Comparison of ENCODE assay signal across 22 mouse cellular contexts in the genomic region with DNA sequence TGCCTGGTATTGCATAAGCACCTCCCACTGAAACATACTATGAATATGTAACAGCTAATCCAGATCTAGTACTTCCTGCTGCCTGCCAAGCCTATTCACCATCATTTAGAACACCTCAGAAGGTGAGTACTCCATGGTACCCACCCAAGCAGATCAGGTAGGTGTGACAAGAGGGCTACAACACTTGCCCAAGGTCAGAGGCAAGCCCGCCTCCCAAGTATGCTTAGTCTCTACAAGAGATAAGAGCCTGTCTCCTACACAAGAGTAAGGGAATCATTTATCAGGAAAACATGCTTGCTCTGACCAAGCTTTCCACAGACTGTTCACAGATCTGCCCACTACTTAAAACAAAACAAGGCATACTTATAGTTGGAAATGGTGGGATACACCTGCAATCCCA. TPM values are rescaled to one million over a fixed set of nuclear protein-coding genes. Genes with fewer than 3 reads are reported as not detected.
DNase-seq lines count a peak whose midpoint lies in the region; ATAC-seq and TF ChIP-seq lines count a peak whose summit lies in the region.
"Had no signal": no experiment of that assay in that cellular context is flagged by ENCODE, and none has a peak within 500 bp of the region (broad histone marks: within the 10 kb centered on the region; RNA-seq: fewer than 3 reads in every experiment).

No protein-coding gene starts in this region.

- no peak overlapping the region for H3K9ac ChIP-seq in lung, postnatal 0 days (replicated peaks; ENCODE audit: low read depth)
- H3K9ac ChIP-seq in liver, embryonic 16.5 days (ENCODE audit: low read depth, low read length): peak overlapping the region; percentile 39
- H3K9ac ChIP-seq: embryonic facial prominence, embryonic 15.5 days; forebrain, postnatal 0 days; hindbrain, embryonic 14.5 days; kidney, embryonic 15.5 days; neural tube, embryonic 12.5 days had no signal

- TF ChIP-seq EP300 in lung, postnatal 0 days (IDR thresholded peaks at IDR 0.05): no peak

- no peaks in the 10 kb centered on the region for H3K36me3 ChIP-seq in lung, postnatal 0 days (ENCODE audit: insufficient read depth, low read length)
- H3K36me3 ChIP-seq in liver, embryonic 16.5 days (ENCODE audit: control insufficient read depth, insufficient read depth): no peaks in the 10 kb centered on the region; the same call in 1 of the 2 replicates
- H3K36me3 ChIP-seq: embryonic facial prominence, embryonic 15.5 days; kidney, embryonic 15.5 days; neural tube, embryonic 12.5 days had no signal

- H3K27me3 ChIP-seq in lung, postnatal 0 days (replicated peaks; ENCODE audit: insufficient read depth, low read length): no peaks in the 10 kb centered on the region
- H3K27me3 ChIP-seq in liver, embryonic 16.5 days (ENCODE audit: control insufficient read depth, insufficient read depth, low read depth, low read length): no peaks in the 10 kb centered on the region
- H3K27me3 ChIP-seq: embryonic facial prominence, embryonic 15.5 days; kidney, embryonic 15.5 days; megakaryocyte, embryonic 14.5 days; neural tube, embryonic 12.5 days had no signal

- no peak overlapping the region for H3K27ac ChIP-seq in lung, postnatal 0 days (ENCODE audit: low read length)
- H3K27ac ChIP-seq in liver, embryonic 16.5 days (ENCODE audit: low read length): peak overlapping the region; percentile 86
- H3K27ac ChIP-seq: embryonic facial prominence, embryonic 15.5 days; hindbrain, embryonic 14.5 days; kidney, embryonic 15.5 days; neural tube, embryonic 12.5 days had no signal

- TF ChIP-seq CTCF in lung, postnatal 0 days (IDR thresholded peaks at IDR 0.05): no peak

- H3K4me3 ChIP-seq in lung, postnatal 0 days (ENCODE audit: low read depth, low read length): no peak overlapping the region
- H3K4me3 ChIP-seq in liver, embryonic 16.5 days (ENCODE audit: low read depth, low read length): 0 out of 2 replicates have a peak overlapping the region, but pooled peaks have one; percentile 8
- H3K4me3 ChIP-seq: embryonic facial prominence, embryonic 15.5 days; kidney, embryonic 15.5 days; neural tube, embryonic 12.5 days had no signal

- no peak overlapping the region for H3K4me2 ChIP-seq in lung, postnatal 0 days (replicated peaks; ENCODE audit: low read depth, low read length)
- H3K4me2 ChIP-seq in liver, embryonic 16.5 days (ENCODE audit: low read depth, low read length): peak overlapping the region; percentile 56
- H3K4me2 ChIP-seq: embryonic facial prominence, embryonic 15.5 days; hindbrain, embryonic 14.5 days; kidney, embryonic 15.5 days; neural tube, embryonic 12.5 days had no signal

- no peaks in the 10 kb centered on the region for H3K9me3 ChIP-seq in lung, postnatal 0 days (ENCODE audit: low read length)
- H3K9me3 ChIP-seq in liver, embryonic 16.5 days (replicated peaks; ENCODE audit: control insufficient read depth, low read length): no peaks in the 10 kb centered on the region
- H3K9me3 ChIP-seq: embryonic facial prominence, embryonic 15.5 days; kidney, embryonic 15.5 days; megakaryocyte, embryonic 14.5 days; neural tube, embryonic 12.5 days had no signal

- ATAC-seq in lung, postnatal 0 days: no peak
- ATAC-seq in liver, embryonic 16.5 days (ENCODE audit: low read depth): peak; percentile 8
- ATAC-seq in megakaryocyte, adult 5-6 weeks (ENCODE audit: poor library complexity, severe bottlenecking): no peak
- ATAC-seq: forebrain, postnatal 0 days had no signal

- peak; percentile 28 for DNase-seq in lung, postnatal 0 days (ENCODE audit: low spot score)
- no peak for DNase-seq in lung, adult 18-20 months
- peak; percentile 81 for DNase-seq in liver
- DNase-seq in adrenal gland, adult 2 months: no peak
- DNase-seq in adrenal gland, adult 18-20 months (ENCODE audit: low spot score in 2 of 2): no peak
- DNase-seq: adrenal gland, postnatal 25 days; cerebellum, adult 8-10 months; forebrain, postnatal 0 days; gastrocnemius, postnatal 36 days; heart, postnatal 4 days; kidney, postnatal 4 days; lung, adult 2 months; midbrain, embryonic 14.5 days; right cerebral cortex, postnatal 25 days; spleen, adult 18-20 months had no signal

- 81% methylated on average over 1 of the region's 1 CpGs for WGBS in lung, postnatal 0 days
- 39% methylated on average over 1 of the region's 1 CpGs for WGBS in liver, embryonic 16.5 days (ENCODE audit: insufficient replicate concordance)

- peaks cover 31% of the 10 kb centered on the region; the same call in 1 of the 2 replicates for H3K4me1 ChIP-seq in lung, postnatal 0 days (ENCODE audit: insufficient read depth, low read depth, low read length)
- H3K4me1 ChIP-seq in liver, embryonic 16.5 days (ENCODE audit: control insufficient read depth, low read depth, low read length): peaks cover 93% of the 10 kb centered on the region

RNA-seq across cellular contexts. Expression of a gene that starts 26.0 kb away (rescaled TPM):
- polyA plus RNA-seq in lung, postnatal 0 days (2015; fragmentation: Nextera tagmentation; extraction: Ambion mirVana): 5.9 and 6.0 TPM in 2 replicates
- 7.7 and 8.8 TPM in 2 replicates for polyA plus RNA-seq in liver, embryonic 16.5 days (2015; fragmentation: Nextera tagmentation; extraction: Ambion mirVana)
- total RNA-seq in adrenal gland, adult 2 months (2021): 10 to 100 TPM; 38.8 to 51.0 TPM
- polyA plus RNA-seq in adrenal gland, adult 2 months (2012; rRNA removed): 15.8 and 17.8 TPM in 2 replicates
- 65.6 and 68.7 TPM in 2 replicates for total RNA-seq in megakaryocyte, adult 5-6 weeks (2015)
- 20.3 and 32.8 TPM in 2 replicates for total RNA-seq in megakaryocyte, adult 5-6 weeks (2017)
- total RNA-seq in adrenal gland, adult 18-20 months (2021): 10 to 100 TPM; 37.2 to 44.1 TPM

Comparison
In these comparisons a context has a peak if more than half of its experiments do, and no peak if none do; other contexts are left out.
1. DNase-seq: peak in lung, postnatal 0 days (single experiment) and liver (single experiment); none in lung, adult 18-20 months (0 of 2), adrenal gland, adult 2 months (single experiment) and adrenal gland, adult 18-20 months (0 of 2).